Mouse (Mus musculus) adrenal gland, adult 2 months (tissue): ENCODE data around the gene Plcb3. TPM values are rescaled to one million over a fixed set of nuclear protein-coding genes. Genes with fewer than 3 reads are reported as not detected.

Source experiments
- DNase-seq: peaks from one replicate; pipeline ENCODE4 v3.0.0; 2021
- polyA plus RNA-seq: library from polyadenylated mRNA; depleted of rRNA; stranded (reverse); fragments of >200 nt; gene quantifications from 2 replicates; pipeline ENCODE4 v1.2.3, GENCODE M21; 2012
- total RNA-seq, 2 experiments: library from RNA; stranded (reverse); gene quantifications; 2 replicates each; pipeline ENCODE4 v1.2.3; 2021

Plcb3 gene
- total and polyA plus RNA-seq, 3 experiments = 34.1 to 69.1 (median 47.8) TPM

DNA sequence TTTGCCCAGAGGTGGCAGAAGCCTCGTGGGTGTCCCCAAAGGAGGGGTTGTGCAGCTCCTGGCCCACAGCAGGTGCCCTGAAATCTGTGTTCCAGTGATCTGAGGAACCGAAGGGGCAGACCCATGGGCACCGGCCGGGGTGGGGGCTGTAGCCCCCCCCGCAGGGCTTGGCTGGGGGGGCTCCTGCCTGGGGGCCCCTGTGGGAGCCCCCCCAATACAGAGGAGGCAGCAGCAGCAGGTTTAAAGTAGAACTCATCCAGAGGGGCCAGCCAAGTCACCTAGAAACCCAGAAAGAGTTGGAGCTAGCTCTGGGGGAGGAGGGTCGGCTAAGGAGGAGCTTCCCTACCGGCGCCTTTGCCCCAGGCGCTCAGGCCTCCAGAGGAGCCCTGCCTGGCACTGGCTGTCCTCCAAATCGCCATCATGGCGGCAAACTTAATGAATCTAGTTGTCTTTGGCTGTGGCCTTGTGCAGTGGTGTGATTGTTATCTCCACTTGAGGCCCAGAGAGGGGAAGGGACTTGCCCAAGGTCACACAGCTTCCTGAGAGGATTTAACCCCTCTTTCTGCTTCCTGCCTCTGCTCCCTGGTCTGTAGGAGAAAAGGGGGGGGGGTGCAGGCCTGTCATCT is 5.7 kb downstream of the Plcb3 start:
- DNase-seq = peak; percentile 62

DNA sequence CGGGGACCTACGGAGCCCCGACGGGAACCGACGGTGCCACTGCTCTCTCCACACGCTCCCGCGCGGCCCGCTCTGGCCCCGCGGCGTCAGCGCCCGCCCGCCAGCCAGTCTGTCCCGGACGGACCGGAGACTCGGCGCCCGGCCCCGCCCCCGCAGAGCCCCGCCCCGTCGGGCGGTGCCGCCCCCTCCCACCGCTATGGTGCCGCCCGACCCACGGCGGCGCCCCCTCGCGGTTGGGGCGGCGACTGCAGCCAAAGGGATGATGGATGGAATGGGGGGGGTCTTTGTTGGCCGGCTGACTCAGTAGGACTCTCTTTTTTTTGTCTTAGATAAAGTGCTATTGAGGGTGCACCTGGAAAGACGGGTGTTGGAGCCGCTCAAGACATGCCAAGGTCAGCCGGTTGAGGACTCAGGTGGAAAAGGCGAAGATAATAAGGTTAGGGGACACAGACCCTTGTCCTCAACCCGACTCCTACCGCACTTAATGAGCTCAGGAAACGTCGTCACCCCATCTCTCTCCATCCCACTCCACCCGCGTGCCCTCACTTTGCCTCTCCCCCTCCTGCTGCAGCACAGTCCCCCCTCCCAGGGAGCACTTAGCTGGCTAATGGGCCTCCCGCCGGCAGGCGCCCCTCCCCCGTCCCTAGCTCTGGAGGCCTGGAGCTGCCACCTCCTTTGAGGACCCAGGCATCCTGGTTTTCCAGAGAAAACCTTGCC is 6.4 kb downstream of the Plcb3 start:
- peak; percentile 89 for DNase-seq

DNA sequence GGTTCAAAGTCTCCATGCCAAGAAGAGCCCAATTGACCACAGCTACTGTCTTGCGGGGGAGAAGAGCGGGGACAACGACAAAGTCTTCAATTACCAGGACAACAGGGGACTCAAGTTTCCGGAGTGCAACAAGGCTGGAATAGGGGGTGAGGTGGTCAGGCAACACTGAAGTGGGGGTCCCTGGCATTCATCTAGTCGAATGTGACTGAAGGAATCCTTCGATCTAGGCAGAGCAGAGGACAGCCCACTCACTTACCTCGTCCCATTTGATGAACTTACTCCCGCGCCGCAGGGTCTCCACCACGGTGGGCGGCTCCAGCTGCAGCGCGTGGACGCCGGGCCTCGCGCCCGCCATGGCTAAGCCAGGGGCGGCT is 7.0 kb downstream of the Plcb3 start:
- no peak for DNase-seq

DNA sequence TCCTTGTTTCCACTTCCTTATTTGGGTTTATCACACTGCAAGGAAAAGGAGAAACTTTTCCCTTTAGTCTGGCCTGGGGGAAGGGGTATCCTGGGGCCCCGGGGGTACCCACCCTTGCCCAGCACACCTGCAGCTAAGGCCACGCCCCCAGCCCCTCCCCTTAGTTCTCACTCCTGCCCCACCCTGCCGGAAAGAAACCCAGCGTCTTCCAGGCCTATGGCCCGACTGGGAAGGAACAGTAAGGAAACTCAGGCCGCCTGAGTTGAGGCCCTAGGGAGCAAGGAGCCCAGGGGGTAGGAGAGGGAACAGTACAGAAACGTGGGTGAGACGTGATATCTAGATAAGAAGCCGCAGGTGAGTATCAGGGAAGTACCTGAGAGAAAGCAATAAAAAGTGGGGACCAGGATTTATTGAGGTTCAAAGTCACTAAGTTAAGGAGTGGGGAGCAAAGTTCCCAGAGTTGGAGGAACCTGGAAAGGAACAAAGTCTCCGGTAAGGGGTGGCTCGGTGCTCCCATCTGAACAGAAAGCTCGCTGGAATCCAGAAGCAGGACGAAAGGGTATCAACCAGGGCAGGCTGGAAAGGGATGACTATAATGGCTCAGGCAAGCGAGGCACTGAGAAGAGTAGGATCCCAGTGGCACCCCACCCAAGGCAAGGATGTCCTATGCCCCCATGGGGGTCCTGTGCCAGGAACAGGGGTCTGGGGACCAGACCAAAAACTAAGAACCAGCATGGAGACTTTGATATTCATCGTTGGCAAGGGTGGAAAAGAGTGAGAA is 7.6 kb downstream of the Plcb3 start:
- peak; percentile 56 for DNase-seq

DNA sequence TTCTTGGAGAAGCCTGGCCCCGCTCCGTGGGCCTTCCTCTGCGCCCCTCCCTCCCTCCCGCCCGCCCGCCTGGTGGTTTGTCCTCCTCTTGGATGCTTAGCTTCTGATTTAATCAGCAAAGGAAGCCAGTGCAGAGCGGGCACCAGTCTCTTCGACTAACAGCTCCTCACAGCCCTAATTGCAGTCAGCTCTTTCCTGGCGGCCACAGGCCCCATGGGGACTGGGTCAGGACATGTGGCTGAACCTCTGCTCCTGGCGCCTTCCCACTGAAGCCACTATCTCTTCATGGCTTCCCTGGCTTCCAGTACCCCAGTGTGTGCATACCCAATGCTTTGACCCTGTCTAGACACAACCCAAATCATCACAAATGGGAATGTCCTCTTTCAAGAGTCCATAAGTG is 19.8 kb downstream of the Plcb3 start:
- DNase-seq = peak; percentile 36

DNA sequence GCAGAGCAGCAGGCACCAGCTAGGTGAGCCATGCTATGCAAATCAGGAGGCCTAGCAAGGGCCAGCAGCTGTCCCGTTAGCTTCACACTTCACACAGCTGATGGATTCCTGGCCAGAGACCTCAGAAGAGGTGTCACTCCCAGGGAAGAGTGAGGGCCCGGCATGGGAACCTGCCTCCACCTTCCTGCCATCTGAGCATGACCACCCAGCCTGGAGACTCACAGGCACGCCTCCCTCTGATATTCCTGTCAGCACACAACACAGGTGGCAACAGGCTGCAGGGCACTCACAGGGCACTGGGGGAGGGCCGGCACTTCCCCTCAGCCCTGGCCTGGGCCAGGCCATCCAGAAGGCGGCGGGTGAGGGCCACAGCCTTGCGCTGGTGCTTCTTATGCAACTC is 20.8 kb downstream of the Plcb3 start:
- DNase-seq = peak; percentile 9

DNA sequence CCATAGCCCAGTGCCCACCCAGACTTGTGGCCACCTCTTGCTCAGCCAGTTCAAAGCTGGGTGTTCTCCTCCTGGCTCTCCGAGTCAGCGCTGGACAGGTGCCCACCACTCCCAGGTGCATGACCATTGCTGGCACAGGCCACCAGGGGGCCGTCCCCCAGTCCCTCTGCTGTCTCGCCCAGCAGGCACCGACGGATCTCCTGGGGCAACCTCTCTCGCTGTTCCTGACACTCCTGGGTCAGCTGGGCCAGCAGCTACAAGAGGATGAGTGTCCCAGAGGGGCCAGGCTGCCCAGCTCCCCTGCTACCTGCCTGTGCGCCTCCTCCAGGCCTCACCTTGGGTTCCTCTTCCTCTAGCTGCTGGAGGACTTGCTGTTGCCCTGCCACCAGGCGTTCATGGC is 22.2 kb downstream of the Plcb3 start:
- peak; percentile 61 for DNase-seq

DNA sequence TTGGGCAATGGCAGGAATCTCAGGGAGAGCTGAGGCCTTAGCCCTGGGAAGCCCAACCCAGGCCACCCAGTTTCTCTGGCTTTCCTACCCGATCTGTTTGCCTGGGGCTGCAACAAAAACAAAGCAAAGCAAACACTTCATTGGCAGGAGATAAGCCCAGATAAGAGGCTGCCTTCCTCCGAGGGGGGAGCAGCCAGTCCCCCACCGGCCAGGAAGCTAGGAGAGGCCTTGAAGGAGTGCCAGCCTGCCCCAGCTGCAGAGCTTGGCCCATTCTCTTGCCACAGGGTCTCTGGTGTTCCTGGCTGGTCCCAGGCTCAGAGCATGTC is 23.6 kb downstream of the Plcb3 start:
- DNase-seq = peak; percentile 90

DNA sequence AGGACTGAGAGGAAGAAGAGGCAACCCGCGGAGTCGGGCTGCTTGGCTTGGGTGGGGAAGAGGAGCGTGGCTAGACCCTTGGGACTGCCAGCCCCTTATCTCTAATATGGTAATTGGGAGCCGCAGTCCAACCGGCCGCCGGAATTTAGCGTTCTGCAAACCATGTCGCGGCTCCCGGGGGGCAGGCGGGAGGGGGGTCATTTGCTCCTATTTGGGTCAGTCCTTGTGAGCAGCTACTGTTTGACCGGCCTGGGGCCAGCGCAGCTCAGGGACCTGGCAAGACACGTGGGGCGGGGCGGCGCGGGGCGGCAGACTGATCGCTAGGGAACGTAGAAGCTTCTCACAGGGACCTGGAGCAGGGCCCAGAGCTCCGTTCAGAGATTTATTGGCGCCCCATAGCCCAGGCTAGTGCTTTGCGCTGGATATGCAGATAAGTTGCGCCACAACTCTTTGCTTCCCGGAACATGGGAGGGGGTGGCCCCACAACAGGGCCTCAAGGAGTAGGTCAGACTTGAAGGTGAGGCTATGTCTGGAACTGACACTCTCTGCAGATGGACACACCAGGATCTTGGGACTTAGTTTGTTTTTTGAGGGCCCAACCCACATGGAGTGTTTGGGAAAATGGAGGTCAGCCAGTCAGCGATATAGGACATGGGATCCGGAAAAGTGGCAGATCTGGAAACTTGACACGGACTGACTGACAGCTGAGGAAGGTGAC is 24.1 kb downstream of the Plcb3 start:
- peak; percentile 94 for DNase-seq

DNA sequence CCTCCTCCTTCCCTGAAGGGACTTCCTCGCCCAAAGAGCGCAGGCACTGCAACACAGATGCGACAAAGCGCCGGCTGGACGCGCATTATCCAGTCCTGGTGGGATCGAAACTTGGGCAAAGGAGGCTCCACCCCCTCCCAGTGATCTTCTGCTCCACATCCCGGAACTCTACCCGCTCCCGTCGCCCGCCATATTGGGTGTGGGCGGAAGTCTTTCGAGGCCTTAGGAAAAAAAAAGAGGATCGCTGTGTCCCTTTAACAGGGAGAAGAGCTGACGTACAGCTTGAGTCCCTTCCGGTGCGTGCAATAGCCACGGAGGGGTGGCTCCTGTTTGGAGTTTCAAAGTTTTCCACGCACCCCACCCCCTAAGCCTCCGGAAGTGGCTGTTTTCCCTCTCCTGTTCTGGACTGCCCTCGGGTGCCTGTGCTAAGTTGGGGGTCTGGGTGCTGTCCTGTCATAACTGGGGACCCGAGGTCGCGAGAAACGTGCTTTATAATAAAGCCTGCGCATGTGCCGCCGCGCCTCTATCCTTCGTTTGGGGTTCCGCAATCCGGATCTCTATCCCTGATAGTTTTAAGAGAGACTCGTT is 24.8 kb downstream of the Plcb3 start:
- DNase-seq = peak; percentile 98

DNA sequence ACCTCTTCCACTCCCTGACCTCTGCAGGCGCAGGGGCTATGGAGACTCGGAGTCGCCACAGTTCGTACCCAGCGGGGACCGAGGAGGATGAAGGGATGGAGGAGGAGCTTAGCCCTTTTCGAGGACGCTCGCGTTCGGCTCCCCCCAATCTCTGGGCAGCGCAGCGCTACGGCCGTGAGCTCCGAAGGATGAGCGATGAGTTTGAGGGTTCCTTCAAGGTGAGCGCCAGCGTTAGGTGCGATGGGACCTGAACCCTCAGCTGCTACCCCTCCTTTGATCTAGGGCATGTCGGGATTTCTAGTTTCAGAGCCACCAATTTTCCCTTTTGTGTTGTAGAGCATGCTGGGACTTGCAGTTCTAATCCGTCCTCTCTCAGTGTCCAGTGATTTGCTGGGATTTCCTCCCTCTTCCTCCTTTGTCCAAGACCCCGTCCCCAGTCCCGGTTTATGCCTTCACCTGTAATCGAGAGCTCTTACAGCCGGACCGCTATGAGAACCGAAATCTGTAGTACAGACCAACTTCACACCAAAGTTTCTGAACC is 25.6 kb downstream of the Plcb3 start:
- DNase-seq = peak; percentile 82

DNA sequence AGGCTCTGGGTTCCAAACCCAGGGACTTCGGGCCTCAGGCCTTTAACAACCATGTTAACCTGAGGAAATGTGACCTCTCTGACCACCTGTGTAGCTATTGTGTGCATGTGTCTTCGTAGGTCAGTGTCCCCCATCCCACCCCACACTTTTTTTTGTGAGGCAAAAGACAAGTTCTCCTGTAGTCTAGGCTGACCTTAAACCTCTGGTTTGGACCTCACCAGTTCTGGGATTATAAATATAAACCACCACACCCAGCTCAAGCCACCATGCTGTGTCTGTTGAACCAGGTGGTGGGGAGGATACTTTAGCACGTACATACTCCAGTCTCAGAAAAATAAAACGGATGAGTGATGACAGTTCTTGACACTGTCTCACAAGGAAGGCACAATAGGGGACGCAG is 26.3 kb downstream of the Plcb3 start:
- DNase-seq = no peak

DNA sequence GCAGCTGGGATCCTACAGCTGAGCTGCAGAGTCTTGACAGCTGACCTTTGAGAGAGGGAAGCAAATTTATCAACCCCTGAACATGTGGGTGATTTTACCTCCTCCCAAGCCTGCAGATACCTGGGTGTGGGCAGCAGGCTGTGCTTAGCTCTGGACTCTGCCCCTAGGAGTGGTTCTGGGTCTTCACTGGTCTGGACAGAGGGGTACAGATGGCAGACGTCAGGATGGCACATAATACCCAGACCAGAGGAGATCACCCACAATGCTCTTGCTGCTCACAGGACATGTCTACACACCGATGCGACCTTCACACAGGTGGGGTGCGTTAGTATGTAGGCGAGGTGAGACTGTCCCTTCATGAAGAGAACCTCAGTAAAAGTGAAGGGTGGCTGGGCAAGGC is 26.7 kb downstream of the Plcb3 start:
- no peak for DNase-seq

DNA sequence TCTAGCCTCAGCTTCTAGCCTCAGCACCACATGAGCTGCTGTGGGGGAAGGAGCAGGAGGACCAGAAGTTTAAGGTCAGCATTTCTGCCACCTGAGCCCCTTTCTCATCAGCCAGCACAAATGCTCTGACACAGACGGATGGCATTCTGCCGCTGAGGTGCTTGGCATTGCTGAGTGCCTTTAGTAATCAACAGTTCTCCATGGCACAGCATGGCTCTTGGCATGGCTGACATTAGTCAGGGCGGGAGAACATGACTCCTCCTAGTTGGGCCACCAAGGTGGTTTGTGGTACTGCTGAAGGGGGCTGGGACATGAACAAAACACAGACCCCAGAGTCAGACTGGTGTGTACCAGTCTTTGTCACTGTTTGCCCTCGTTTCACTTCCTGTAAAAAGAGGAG is 28.1 kb downstream of the Plcb3 start:
- peak; percentile 14 for DNase-seq

DNA sequence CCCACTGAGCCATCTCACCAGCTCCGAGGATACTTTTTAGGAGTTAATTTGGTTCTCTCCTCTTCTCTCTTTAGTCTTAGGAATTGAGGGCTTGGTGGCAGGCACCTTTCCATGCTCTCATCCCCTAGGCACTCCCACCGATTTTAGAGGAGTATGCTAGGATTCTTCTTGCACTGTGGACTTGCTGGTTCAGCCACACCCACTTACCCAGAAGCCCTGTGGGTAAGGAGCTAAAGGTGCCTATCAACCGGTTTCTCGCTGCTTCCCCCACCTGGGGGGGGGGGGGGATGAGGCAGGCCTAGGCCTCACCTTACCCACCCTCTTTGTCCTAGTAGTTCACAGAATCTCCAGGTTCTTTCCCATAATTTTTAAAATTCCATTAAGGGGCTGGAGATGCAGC is 28.5 kb downstream of the Plcb3 start:
- DNase-seq = no peak

DNA sequence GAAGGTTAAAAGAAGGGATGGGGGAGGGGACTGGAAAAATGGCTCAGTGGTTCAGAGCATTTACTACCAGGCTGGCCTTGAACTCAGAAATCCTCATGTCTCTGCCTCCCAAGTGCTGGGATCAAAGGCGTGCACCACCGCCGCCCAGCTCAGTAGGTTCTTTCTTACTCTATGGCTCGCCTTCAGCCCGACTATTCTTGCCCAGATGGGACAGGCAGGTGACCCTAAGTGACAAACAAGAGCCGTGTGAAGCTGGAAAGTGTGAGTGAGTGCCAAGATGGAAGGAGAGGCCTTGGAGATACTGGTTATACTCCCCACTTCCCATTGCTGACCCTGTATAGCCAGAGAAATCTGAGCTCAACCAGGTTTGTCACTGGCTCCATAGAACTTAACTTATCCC is 32.6 kb downstream of the Plcb3 start:
- no peak for DNase-seq

DNA sequence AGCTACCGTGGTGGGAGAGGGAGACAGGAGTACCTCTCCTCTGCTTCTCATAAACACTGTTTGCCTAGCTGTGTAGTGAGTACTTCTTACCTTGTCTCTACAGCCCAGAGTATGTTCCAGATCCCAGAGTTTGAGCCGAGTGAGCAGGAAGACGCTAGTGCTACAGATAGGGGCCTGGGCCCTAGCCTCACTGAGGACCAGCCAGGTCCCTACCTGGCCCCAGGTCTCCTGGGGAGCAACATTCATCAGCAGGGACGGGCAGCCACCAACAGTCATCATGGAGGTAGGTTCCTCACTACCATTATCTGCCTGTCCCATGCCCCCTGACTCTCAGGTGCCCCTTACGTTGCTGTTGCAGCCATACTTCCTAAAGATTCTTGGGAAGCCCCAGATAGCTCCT is 33.5 kb downstream of the Plcb3 start:
- DNase-seq = no peak

DNA sequence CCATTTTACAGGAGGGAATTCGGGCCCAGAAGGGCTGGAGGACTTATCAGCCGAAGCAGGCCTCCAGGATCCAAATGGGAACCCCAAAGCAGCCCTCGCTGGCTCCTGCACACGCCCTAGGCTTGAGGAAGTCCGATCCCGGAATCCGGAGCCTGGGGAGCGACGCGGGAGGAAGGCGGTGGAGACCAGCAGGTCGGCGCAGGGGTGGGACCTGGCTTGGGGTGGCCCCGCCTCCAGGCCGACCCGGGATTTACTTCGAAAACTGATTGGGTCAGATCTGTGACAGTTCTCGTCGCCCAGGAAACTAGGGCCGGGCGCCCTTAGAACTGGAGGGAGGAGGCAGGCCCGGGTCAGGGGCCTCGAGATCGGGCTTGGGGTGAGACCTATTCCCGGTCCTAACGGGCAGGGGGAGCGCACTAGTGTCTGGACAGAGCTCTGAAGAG is 34.0 kb downstream of the Plcb3 start, which contains the start of gene Gpr137:
Gpr137 (minus strand) TSS at position 232 of the 443 bp plus-strand sequence.
- peak; percentile 98 for DNase-seq

DNA sequence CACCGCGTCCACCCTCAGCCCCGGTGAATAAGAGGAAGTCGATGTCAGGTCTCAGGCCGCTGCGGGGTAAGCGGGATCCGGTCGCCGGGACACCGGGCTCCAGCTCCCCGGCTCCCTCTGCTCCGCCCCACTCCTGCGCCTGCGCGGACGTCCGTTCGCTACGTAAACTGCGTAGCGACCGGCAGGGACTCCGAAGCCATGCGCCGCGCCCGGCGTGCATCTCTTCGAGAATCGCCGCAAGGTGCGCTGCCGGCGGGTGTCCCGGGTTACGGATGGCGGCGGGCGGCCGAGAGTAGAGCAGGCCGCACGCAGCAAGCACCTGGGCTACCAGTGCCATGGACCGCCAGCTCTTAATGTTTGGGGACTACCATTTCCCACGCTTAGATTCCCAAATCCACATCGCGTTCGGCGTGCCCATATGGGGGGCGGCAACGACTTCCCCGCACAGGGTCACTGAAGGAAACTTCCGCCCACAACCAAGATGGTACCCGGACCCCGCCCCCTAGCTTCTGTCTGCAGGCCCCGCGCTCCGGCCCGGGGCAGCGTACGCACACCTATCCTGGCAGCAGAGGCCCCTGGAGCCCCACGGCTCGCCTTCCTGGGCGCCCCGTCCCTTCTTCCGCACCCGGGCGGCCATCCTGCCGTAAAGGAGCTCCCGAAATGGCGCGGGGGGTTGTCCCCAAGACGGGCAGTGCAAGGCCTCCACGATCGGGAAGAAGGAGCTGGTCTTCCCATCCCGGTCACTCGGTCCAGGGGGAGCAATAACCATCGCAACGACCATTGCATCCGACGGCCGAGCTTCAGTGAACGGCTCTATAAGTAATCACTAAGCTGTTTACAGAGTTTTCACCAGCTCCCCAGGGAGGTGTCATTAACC is 34.7 kb downstream of the Plcb3 start, which contains the start of gene Bad:
Bad (plus strand) TSS at position 490 of the 877 bp plus-strand sequence.
- peak; percentile 96 for DNase-seq
